Mouse (Mus musculus) CD8-positive naive resting alpha-beta T cell, adult 2 months (primary cell): ENCODE measurements around the gene Hcfc1.

Experiments
- DNase-seq, 2 experiments: peaks; one replicate each; pipeline ENCODE4 v3.0.0; 2022; ENCODE audit warnings: low read depth in 2 of 2, low spot score in 2 of 2

Hcfc1 gene

DNA sequence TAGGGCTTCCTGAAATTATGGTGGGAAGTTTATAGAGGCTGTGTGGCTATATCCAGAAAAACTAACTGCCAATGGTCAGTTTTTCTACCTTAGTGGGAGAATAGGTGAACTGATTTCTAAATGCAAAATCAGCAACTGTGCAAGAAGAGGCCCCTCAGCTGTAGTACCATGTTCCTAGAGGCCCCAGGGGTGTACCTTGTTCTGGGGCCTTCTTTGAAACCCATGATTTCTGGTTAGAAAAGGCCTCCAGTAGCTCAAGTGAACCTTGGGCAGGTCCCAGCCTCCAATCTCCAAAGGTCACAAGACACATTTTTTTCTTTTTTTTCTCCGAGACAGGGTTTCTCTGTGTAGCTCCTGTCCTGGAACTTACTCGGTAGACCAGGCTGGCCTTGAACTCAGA lies 23.9 kb downstream of the Hcfc1 start:
- no peak for DNase-seq

DNA sequence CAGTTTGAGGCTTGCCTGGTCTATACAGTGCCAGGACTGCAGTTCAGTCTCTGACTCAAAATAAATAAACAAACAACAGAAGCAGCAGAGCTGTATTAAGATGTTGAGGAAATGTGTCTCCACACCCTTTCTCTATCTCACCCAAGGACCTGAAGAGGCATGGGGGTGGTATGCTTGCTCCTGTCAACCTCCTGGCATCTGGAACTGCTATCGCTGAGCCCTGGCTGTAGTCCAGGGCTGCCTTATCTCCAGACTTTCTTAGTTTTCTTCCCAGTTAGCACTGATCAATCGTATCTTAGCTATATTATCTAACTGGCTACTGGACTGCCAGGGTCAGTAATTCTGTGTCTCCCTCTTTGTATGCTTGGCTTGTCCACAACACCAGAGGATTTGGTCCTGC lies 24.3 kb downstream of the Hcfc1 start:
- DNase-seq: no peak

DNA sequence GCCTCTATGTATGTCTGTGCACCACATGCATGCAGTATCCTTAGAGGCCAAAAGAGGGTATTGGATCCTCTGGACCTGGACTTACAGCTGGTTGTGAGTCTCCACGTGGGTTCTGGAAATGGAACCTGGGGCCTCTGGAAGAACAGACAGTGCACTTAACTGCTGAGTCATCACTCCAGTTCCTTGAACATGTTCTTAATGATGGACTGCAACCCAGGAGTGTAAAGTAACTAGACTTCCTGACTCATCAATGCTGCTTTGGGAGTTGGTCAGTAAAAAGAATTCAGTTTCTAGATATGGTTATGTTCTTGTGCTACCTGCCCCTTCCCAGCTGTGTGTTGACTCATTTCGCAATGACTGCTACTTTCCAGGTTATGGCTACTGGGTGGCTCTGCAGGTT lies 34.3 kb downstream of the Hcfc1 start:
- DNase-seq: no peak

DNA sequence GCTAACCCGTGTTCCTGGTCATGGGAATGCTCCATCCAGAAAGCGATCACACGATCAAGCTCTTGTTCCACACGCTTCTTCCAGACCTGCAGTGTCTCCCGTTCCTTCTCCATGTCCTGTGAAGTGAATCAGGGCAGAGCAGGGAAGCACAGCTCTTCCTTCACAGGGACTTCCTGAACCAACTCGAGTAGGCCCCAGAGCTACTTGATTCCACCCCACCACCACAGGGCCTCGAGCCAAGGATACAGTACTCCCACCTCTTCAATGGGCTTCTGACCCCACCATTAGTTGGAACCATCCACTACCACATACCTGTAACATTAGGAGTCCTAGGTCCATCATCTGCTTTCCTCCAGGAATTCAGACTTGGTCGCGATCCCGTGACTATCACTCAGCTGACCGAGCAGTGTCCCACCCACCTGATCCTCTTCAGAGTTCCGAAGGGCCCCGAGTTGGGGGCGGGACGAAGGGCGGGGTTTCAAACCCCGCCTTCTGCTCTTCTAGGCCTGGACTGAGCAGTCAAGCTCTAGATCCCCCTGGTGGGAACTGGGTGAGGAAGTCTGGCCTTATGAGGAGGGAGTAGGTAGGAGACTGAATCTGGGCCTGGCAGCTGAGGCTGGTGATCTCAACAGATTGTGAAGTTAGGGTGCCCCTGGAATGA lies 35.6 kb downstream of the Hcfc1 start, which contains the start of gene Renbp:
TSS of gene Renbp (minus strand) at position 449 of the 661 bp plus-strand sequence.
- peak in 1 of 2 experiments; percentile 23 for DNase-seq

DNA sequence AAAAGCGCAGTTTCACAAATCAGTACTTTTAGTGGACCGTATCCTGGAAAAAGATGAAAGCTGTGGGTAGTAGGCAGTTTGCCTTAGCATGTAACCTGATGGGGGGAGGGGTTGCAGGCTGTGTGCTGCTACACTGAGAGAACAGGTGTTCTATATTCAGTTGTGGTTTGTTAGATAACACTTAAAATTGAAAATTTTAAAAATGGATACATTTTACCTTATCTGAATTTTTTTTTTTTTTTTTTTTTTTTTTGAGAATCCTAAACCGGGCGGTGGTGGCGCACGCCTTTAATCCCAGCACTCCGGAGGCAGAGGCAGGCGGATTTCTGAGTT lies 43.6 kb downstream of the Hcfc1 start:
- no peak for DNase-seq

DNA sequence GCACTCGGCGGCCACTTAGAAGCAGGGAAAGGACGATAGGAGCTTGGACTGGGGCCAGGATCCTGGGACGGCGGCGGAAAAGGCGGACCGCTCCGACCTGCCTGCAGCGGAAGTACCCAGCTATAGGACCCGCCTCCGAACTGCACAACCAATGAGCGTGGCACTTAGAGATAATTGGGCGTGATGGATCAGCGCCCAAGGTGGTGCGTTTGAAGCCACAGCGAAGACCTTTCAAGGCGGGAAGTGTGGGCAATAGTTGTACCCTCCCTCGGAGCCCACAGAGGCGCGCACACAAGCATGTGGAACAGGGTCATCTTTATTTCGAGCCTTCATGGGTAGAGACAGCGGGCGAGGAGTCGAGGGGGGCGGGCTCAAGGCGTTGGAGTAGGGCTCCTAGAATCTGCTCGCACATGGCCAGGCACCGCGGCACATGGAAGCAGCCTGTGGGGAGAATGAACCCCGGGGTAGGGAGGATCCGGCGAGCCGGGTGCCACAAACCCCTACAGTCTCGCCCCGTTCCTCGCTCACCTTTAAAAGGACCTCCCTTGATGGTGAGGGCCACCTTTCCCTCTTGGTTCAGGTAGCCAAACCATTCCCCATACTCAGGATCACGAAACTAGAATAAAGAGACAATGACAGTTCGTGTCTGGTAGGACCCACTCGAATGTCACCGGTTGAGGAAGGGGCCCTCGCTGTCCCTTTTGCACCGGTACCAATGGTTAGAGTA lies 44.2 kb downstream of the Hcfc1 start, which contains the start of the genes Arhgap4 and Naa10:
TSS of gene Arhgap4 (minus strand) at position 48 of the 727 bp plus-strand sequence.
TSS of gene Naa10 (minus strand) at position 122 of the 727 bp plus-strand sequence.
- DNase-seq: peak; percentile 68 to 71

DNA sequence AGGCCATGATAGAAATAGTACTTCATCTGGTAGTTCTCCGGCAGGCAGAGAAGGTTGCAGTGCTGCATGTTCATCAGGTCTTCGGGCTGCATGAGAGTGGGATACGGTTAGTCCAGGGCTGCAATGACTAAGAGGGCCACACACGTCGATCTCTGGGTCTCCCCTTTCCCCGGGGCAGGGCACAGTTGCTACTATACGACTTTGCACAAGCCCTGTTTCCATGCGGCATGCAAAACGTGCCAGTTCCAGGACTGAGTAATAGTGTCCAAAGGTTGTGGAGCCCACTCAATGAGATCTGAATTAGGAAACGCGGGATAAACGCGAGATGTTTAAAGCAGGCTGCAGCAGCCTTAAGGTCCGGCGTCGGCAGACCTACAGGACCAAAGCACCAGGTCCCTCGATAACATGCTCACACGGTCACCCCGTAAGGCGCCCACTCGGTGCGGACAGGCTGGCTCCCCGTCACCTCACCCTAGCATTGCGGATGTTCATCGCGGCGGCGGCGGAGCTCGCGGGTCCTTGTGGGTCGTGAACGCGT lies 44.8 kb downstream of the Hcfc1 start:
- no peak for DNase-seq

DNA sequence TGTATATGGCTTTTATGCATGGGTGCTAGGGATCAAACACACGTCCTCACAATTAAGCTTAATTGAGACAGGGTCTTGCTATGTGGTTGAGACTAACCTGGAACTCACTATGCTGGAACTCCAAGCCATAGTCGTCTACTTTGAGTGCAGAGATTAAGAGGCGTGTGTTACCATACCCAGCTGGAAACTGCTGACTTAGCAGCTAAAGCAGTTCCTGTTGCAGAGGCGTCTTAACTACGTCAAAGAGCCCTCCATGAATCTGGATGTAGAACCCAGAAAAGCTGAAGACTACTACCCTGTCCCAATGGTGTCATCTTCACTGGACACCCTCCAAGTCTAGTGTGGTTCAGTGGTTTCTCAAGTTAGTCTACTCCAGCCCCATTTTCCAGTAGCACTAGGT lies 47.5 kb downstream of the Hcfc1 start:
- DNase-seq: no peak

DNA sequence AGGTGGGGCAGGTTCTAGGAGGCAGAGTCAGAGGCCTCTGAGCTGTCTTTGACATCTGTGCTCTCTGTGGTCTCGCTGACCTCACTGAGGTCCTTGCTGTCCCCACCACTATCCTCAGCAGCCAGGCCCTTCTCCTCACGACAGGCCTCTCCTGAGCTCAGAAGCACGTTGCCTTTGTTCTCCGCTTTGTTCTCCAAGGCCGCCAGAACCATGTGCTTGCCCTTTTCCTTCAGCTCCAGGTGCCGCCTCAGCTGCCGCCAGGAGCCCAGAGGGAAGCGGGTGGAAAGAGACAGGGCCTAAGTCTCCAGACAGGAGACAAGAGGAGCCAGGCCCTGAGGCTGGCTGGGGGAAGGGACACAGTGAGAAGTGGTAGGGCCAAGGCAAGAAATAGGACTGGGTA lies 49.2 kb downstream of the Hcfc1 start:
- DNase-seq: no peak

DNA sequence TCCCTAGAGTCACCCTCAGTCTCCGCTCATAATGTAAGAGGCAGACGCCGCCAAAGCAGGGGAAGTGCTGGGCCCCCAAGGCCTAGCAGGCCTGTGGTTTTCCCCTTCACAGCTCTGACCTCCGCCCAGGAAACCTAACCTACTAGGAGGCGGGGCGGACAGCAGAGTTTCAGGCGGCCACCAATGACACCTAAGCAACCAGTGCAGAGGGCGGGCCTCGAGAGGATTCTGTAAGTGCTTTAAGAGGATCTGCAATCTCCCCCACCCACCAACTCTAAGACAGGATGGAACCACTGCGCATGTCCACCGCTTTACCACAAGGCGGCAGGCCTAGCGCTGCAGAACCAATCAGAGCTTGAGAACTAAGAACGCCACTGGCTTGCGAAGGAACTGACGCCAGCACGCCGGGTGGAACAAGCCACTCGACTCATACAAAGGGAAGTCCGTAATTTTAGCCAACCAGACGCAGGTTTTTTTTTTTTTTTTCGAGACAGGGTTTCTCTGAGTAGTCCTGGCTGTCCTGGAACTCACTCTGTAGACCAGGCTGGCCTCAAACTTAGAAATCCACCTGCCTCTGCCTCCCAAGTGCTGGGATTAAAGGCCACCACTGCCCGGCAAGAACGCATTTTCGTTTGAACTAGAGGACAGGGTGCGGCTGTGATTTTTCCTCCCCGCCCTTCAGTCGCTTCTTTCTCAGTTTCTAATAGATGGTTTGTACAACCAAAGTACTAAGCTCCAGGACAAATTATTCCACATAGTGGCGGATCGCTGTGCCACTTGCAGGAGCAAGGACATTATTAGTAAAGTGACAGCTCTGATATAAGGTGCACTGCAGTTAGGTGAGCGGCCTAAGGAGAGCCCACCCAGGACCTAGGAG lies 51.1 kb downstream of the Hcfc1 start:
- DNase-seq: peak; percentile 78 to 85

DNA sequence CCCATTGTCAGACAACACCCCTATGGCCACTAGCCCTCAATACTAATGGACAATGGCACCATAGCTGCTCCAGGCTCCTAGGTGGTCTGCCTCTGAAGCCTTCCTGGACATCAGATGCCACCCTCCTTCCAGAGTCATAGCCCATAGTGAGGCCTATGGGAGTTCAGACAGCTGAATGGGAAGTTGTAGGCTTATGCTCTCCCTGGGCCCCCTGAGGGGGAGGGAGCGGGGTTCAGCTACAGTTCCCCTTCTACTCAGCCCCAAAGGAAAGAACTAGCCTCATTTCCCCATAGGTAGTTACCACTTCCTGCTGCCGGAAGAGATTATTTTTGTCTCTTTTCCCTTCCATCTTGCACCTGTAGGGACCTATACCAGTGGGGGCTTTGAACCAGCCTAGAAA lies 54.6 kb downstream of the Hcfc1 start:
- DNase-seq: peak in 1 of 2 experiments; percentile 41

DNA sequence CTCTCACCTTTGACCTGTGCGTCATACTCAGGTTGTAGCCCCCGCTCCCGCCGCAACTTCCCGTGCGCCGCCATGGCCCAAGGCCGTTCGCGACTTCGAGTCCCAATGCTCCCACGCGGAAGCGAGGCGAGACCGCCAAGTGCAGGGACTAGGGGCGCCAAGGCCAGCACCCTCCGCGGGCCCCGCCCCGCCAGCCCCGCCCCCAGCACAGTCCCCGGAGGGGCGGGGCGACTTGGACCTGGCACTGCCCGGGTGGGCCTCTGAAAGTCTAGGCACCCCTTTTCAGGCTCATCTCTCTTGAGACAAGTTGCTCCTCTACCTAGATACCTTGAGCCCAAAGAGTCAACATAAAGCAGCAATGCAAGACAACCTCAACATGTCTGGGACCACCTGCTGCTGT lies 55.0 kb downstream of the Hcfc1 start:
- DNase-seq: peak; percentile 31 to 41

DNA sequence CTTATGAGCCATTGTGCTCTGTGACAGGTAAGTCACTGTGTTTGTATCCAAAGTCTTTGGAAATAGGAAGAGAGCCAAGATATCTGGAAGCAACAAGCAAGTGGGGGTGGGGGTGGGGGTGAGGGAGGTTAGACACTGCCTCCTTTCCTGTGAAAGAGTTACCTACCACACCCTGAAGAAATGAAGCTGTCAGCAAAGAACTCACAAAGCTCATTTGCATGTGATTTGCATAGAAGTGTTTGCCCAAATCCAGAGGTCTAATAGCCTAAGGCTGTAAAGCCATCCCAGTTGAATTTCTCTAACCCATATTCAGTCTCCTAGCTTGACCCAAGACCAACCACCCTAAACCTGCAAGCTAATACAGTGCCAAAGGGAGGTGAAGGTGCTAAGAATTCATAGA lies 55.7 kb downstream of the Hcfc1 start:
- no peak for DNase-seq

DNA sequence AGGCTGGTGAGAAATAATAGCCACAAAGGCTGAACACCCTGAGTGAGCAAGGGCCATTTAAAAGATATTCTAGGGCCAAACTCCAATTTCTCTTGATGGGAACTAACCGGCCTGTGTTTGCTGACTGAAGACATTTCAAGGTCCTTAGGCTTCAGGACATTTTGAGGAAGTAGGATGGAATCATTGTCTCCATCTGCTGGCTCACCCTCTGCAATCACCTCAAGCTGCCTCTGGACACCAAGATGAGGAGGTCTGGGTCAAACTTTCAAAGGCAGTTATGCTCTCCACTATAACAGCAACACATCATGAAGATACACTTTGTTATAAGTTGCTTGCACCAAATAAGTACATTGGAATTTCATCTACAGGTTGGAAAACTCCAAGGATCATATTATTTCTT lies 56.1 kb downstream of the Hcfc1 start:
- no peak for DNase-seq

DNA sequence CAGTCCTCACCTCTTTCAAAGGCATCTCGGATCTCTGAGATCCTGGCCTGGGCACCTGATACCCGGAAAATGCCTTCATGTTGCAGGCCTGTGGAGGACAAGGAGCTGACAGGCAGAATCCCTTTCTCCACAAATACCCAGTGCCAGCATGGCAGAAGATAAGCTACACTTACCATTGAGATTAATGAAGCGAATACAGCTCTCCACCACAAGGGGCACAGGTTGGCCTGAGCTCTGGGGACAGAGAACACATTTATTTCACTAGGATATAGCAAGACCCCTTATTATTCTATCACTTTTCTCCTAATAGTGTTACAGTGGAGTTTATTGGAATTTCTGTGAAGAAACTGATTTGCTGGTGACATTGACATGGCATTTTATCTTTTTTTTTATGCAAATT lies 68.2 kb downstream of the Hcfc1 start:
- no peak for DNase-seq

DNA sequence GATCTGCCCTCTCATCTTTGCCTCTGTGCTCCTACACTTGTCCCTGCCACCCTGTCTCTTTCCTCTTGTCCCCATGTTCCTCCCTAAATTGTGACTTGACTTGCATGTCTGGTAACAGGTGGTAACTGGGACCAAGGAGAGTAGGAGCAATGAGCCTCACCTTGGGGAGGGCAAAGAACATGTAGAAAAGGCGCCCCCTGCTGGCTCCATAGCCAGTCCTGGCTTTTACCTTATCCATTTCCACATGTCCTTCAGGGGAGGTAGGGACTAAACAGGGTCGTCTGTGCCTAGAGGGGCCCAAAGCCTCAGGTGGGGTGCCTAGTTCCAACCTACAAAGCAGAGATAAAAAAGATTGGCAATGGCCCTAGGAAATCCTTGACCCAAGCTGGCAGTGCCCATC lies 70.4 kb downstream of the Hcfc1 start, which contains the start of gene L1cam:
TSS of gene L1cam (minus strand) at position 387 of the 400 bp plus-strand sequence.
- DNase-seq: peak; percentile 27 to 52

DNA sequence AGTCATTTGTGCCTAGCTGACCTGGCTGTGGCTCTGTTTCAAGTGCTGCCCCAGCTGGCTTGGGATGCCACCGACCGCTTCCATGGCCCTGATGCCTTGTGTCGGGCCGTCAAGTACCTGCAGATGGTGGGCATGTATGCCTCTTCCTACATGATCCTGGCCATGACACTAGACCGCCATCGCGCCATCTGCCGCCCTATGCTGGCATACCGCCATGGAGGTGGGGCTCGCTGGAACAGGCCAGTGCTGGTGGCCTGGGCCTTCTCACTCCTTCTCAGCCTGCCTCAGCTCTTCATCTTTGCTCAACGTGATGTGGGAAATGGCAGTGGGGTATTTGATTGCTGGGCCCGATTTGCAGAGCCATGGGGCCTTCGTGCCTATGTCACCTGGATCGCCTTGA lies 73.3 kb downstream of the Hcfc1 start:
- no peak for DNase-seq
